Comparison of ENCODE assay signal across 22 mouse cellular contexts in genomic region chr12:109952933-109953332, GRCm38 (mm10).
DNase-seq lines count a peak whose midpoint lies in the region; ATAC-seq and TF ChIP-seq lines count a peak whose summit lies in the region.
"Had no signal": no experiment of that assay in that cellular context is flagged by ENCODE, and none has a peak within 500 bp of the region (broad histone marks: within the 10 kb centered on the region; RNA-seq: fewer than 3 reads in every experiment).

No protein-coding gene starts in this region.

- 56% methylated on average over 3 of the region's 3 CpGs for WGBS in heart, embryonic 10.5 days
- WGBS in heart, embryonic 11.5 days (ENCODE audit: insufficient replicate concordance), result 56% methylated on average over 3 of the region's 3 CpGs
- 36% methylated on average over 3 of the region's 3 CpGs for WGBS in liver, embryonic 14.5 days (ENCODE audit: insufficient replicate concordance)
- 51% methylated on average over 3 of the region's 3 CpGs for WGBS in liver, postnatal 0 days (ENCODE audit: insufficient replicate concordance)
- WGBS in bone marrow, adult 2 months, result 68% methylated on average over 3 of the region's 3 CpGs

- peak overlapping the region; percentile 78; the same call in 1 of the 2 replicates for H3K27ac ChIP-seq in heart, embryonic 10.5 days
- no peak overlapping the region for H3K27ac ChIP-seq in heart, embryonic 11.5 days (ENCODE audit: low read depth, low read length)
- H3K27ac ChIP-seq in liver, embryonic 14.5 days, result no peak overlapping the region
- H3K27ac ChIP-seq in liver, postnatal 0 days (ENCODE audit: low read depth), result no peak overlapping the region
- no peak overlapping the region for H3K27ac ChIP-seq in ES-Bruce4 (ENCODE audit: insufficient read depth, low read length)
- no peak overlapping the region for H3K27ac ChIP-seq in bone marrow, adult 2 months (ENCODE audit: control insufficient read depth, insufficient read depth, low read depth, low read length, poor library complexity)
- H3K27ac ChIP-seq: embryonic facial prominence, embryonic 15.5 days; lung, embryonic 15.5 days; midbrain, embryonic 13.5 days had no signal

- peak; percentile 49 for TF ChIP-seq CTCF in liver, embryonic 14.5 days (IDR thresholded peaks at IDR 0.05; ENCODE audit: low read depth)
- no peak for TF ChIP-seq CTCF in liver, postnatal 0 days (IDR thresholded peaks at IDR 0.05; ENCODE audit: low read depth)
- peak; percentile 57 for TF ChIP-seq CTCF in ES-Bruce4 (IDR thresholded peaks at IDR 0.05; ENCODE audit: low read depth, low read length)
- TF ChIP-seq CTCF in bone marrow, adult 2 months (IDR thresholded peaks at IDR 0.05; ENCODE audit: control insufficient read depth, insufficient read depth, low read length), result peak; percentile 7; the same call in 1 of the 2 replicates

- no peak overlapping the region for H3K4me3 ChIP-seq in heart, embryonic 10.5 days
- no peak overlapping the region for H3K4me3 ChIP-seq in heart, embryonic 11.5 days (ENCODE audit: low read depth, low read length)
- H3K4me3 ChIP-seq in liver, embryonic 14.5 days (ENCODE audit: insufficient read depth in 1 of 2, low read depth in 2 of 2, low read length in 2 of 2), result no peak overlapping the region
- H3K4me3 ChIP-seq in liver, postnatal 0 days (ENCODE audit: low read depth, low read length), result no peak overlapping the region
- no peak overlapping the region for H3K4me3 ChIP-seq in ES-Bruce4 (ENCODE audit: low read depth, low read length)
- no peak overlapping the region for H3K4me3 ChIP-seq in bone marrow, adult 2 months (replicated peaks; ENCODE audit: control insufficient read depth, low read depth, low read length)
- H3K4me3 ChIP-seq: embryonic facial prominence, embryonic 15.5 days; limb, embryonic 15.5 days; lung, embryonic 15.5 days; midbrain, embryonic 13.5 days; myocyte had no signal

- H3K9me3 ChIP-seq in heart, embryonic 10.5 days, result no peaks in the 10 kb centered on the region
- H3K9me3 ChIP-seq in heart, embryonic 11.5 days (replicated peaks; ENCODE audit: control insufficient read depth, low read length), result no peaks in the 10 kb centered on the region
- no peaks in the 10 kb centered on the region for H3K9me3 ChIP-seq in liver, embryonic 14.5 days (ENCODE audit: control insufficient read depth, low read length)
- H3K9me3 ChIP-seq in liver, postnatal 0 days (ENCODE audit: low read length), result no peaks in the 10 kb centered on the region
- H3K9me3 ChIP-seq in ES-Bruce4 (replicated peaks; ENCODE audit: control insufficient read depth, insufficient read depth, low read length, poor library complexity, severe bottlenecking), result no peaks in the 10 kb centered on the region
- H3K9me3 ChIP-seq: embryonic facial prominence, embryonic 15.5 days; limb, embryonic 15.5 days; lung, embryonic 15.5 days; midbrain, embryonic 13.5 days had no signal

- H3K36me3 ChIP-seq in heart, embryonic 10.5 days, result no peaks in the 10 kb centered on the region
- H3K36me3 ChIP-seq in heart, embryonic 11.5 days (ENCODE audit: control insufficient read depth, insufficient read depth, low read length), result no peaks in the 10 kb centered on the region
- no peaks in the 10 kb centered on the region for H3K36me3 ChIP-seq in liver, embryonic 14.5 days (replicated peaks; ENCODE audit: control insufficient read depth, insufficient read depth, low read depth)
- no peaks in the 10 kb centered on the region for H3K36me3 ChIP-seq in liver, postnatal 0 days (replicated peaks; ENCODE audit: insufficient read depth, low read length)
- H3K36me3 ChIP-seq in ES-Bruce4 (ENCODE audit: control insufficient read depth, insufficient read depth, low read length, poor library complexity, severe bottlenecking), result no peaks in the 10 kb centered on the region
- H3K36me3 ChIP-seq: embryonic facial prominence, embryonic 15.5 days; limb, embryonic 15.5 days; lung, embryonic 15.5 days; midbrain, embryonic 13.5 days had no signal

- H3K4me1 ChIP-seq in heart, embryonic 10.5 days, result peaks cover 44% of the 10 kb centered on the region
- peaks cover 4% of the 10 kb centered on the region for H3K4me1 ChIP-seq in heart, embryonic 11.5 days (ENCODE audit: control insufficient read depth, insufficient read depth, low read length)
- H3K4me1 ChIP-seq in liver, embryonic 14.5 days (replicated peaks; ENCODE audit: control insufficient read depth in 2 of 2, insufficient read depth in 2 of 2, low read length in 1 of 2), result peaks cover 0 to 14% of the 10 kb centered on the region in 2 experiments; a peak in 2 of 4 replicates
- no peaks in the 10 kb centered on the region for H3K4me1 ChIP-seq in liver, postnatal 0 days (ENCODE audit: insufficient read depth)
- H3K4me1 ChIP-seq in ES-Bruce4 (ENCODE audit: control insufficient read depth, insufficient read depth, low read length), result peaks cover 14% of the 10 kb centered on the region
- no peaks in the 10 kb centered on the region for H3K4me1 ChIP-seq in bone marrow, adult 2 months (ENCODE audit: control insufficient read depth, insufficient read depth, low read length)

- H3K9ac ChIP-seq in heart, embryonic 11.5 days (ENCODE audit: low read depth, low read length), result no peak overlapping the region
- no peak overlapping the region for H3K9ac ChIP-seq in liver, embryonic 14.5 days (replicated peaks)
- H3K9ac ChIP-seq in liver, postnatal 0 days (replicated peaks), result no peak overlapping the region
- H3K9ac ChIP-seq in ES-Bruce4 (ENCODE audit: low read depth, poor library complexity, severe bottlenecking), result no peak overlapping the region
- H3K9ac ChIP-seq: embryonic facial prominence, embryonic 15.5 days; limb, embryonic 15.5 days; lung, embryonic 15.5 days; midbrain, embryonic 13.5 days had no signal

- no peak for ATAC-seq in heart, embryonic 11.5 days (replicated peaks; ENCODE audit: insufficient number of reproducible peaks, low FRiP score, low TSS enrichment)
- no peak for ATAC-seq in liver, embryonic 14.5 days (ENCODE audit: insufficient read depth)
- no peak for ATAC-seq in liver, postnatal 0 days
- ATAC-seq: hindbrain, embryonic 16.5 days; midbrain, embryonic 13.5 days; Patski had no signal

- peaks cover 26% of the 10 kb centered on the region for H3K27me3 ChIP-seq in heart, embryonic 10.5 days (ENCODE audit: insufficient read depth, poor library complexity, severe bottlenecking)
- H3K27me3 ChIP-seq in heart, embryonic 11.5 days (ENCODE audit: control insufficient read depth, insufficient read depth, low read length), result no peaks in the 10 kb centered on the region; the same call in 1 of the 2 replicates
- H3K27me3 ChIP-seq in liver, embryonic 14.5 days (ENCODE audit: control insufficient read depth, insufficient read depth, low read length), result no peaks in the 10 kb centered on the region
- H3K27me3 ChIP-seq in liver, postnatal 0 days (ENCODE audit: insufficient read depth, low read length), result no peaks in the 10 kb centered on the region
- H3K27me3 ChIP-seq in ES-Bruce4 (ENCODE audit: control insufficient read depth, insufficient read depth, low read length, poor library complexity, severe bottlenecking), result no peaks in the 10 kb centered on the region
- H3K27me3 ChIP-seq: embryonic facial prominence, embryonic 15.5 days; limb, embryonic 15.5 days; lung, embryonic 15.5 days; Patski had no signal

- no peak for TF ChIP-seq EP300 in liver, embryonic 14.5 days (IDR thresholded peaks at IDR 0.05; ENCODE audit: low read depth)
- TF ChIP-seq EP300 in liver, postnatal 0 days (IDR thresholded peaks at IDR 0.05; ENCODE audit: low read depth), result no peak
- no peak for TF ChIP-seq EP300 in ES-Bruce4 (IDR thresholded peaks at IDR 0.05; ENCODE audit: insufficient read depth, low read depth, low read length)

- TF ChIP-seq POLR2A in ES-Bruce4 (IDR thresholded peaks at IDR 0.05; ENCODE audit: insufficient read depth, low read length), result no peak
- no peak for TF ChIP-seq POLR2A in bone marrow, adult 2 months (IDR thresholded peaks at IDR 0.05; ENCODE audit: borderline replicate concordance, control insufficient read depth, low read depth, low read length)

- no peak for DNase-seq in heart, embryonic 10.5 days (ENCODE audit: low spot score)
- no peak for DNase-seq in liver, embryonic 14.5 days (ENCODE audit: low read depth in 3 of 3, low spot score in 3 of 3)
- DNase-seq in liver, postnatal 0 days, result no peak
- DNase-seq in thymus, postnatal 10 days (ENCODE audit: low spot score in 2 of 2), result no peak
- no peak for DNase-seq in spleen, adult 18-20 months
- DNase-seq: adrenal gland, postnatal 25 days; cerebellum, adult 2 months; cerebellum, postnatal 36 days; heart, postnatal 4 days; kidney, adult 9 months; kidney, postnatal 4 days; thymus, adult 2 months had no signal

- H3K4me2 ChIP-seq in heart, embryonic 11.5 days, result no peak overlapping the region
- no peak overlapping the region for H3K4me2 ChIP-seq in liver, embryonic 14.5 days (ENCODE audit: low read depth)
- no peak overlapping the region for H3K4me2 ChIP-seq in liver, postnatal 0 days (ENCODE audit: low read depth, low read length)
- H3K4me2 ChIP-seq: embryonic facial prominence, embryonic 15.5 days; limb, embryonic 15.5 days; lung, embryonic 15.5 days; midbrain, embryonic 13.5 days had no signal
